Mouse (Mus musculus): ENCODE measurements around the gene Rabl6. TPM values are rescaled to one million over a fixed set of nuclear protein-coding genes. Genes with fewer than 3 reads are reported as not detected.
A peak's percentile ranks its signal among the peaks of the same experiment; 100 is the strongest.
"Not testable (repeated sequence)": the region's sequence is repeated elsewhere in the genome, so short reads cannot be mapped to it uniquely, and the experiment has no call there.

Gene Rabl6
- total RNA-seq, 2 experiments from 2014 or later, result 128 to 145 TPM

DNA sequence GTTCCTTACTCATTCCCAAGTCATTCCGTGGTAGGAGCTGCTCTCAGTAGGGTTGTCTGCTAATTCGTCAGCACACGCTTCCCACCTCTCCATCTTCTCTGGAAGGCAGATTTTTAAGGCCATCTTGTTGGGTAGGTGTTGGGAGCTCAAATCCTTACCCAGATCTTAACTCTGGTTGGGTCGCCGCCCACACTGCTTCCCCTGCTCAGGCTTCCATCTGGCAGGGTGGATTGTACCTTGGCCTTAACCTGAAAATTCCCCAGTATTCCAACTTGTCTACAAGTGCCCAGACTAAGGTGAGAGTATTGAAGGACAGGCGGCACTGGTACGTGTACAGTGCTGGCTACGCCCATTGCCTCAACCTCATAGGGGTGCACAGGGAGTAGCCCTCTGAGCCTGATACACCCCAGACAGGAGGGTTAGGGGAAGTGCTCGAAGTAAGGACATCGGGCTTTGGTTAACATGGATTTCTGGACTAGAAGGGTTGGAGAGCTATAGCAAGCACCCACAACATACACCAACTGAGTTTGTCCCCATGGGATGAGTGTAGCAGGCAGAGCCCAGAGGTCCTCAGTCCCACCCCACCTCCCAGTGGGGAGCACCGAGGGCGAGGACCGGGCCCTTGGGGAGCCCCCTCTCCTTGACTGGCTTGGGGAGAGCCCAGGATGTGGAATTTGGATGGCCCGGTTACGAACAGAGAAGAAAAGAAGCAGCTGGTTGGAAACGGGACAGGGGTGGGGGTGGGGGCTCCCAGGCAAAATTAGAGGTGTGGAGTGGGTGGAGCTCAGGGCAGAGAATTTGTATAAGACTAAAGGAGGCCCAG is 32.1 kb downstream of the Rabl6 start:
- no peak for DNase-seq (ENCODE audit: extremely low spot score in 1 of 2, low spot score in 1 of 2)

DNA sequence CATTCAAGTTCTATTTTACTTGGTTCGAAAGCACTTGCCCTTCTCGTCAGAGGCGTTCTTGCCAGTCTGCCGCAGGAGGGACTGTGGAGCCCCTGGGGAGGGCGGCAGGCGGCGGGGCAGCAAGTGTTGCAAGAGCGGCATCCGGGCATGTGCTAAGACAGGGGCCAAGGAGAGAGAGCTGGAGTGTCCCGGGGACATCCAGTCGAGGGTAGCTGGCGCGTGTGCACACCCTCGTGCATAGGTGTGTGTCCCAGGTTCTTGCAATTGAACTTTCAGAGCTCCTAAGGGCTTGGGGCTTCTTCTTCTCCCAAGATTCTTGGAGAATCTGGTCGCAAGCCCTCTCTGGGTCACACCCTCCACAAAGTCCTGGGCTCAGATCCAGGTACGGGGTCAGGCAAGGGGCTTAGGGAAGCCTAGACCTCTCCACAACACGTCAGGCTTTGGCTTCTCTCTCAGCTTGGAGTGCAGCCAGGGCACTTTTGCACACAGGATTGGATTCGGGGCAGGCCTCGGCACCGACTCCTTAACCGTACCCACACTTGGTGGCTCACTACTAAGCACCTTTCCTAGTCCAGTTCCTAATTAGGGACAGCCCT is 32.8 kb downstream of the Rabl6 start:
- no peak for DNase-seq (ENCODE audit: extremely low spot score in 1 of 2, low spot score in 1 of 2)

DNA sequence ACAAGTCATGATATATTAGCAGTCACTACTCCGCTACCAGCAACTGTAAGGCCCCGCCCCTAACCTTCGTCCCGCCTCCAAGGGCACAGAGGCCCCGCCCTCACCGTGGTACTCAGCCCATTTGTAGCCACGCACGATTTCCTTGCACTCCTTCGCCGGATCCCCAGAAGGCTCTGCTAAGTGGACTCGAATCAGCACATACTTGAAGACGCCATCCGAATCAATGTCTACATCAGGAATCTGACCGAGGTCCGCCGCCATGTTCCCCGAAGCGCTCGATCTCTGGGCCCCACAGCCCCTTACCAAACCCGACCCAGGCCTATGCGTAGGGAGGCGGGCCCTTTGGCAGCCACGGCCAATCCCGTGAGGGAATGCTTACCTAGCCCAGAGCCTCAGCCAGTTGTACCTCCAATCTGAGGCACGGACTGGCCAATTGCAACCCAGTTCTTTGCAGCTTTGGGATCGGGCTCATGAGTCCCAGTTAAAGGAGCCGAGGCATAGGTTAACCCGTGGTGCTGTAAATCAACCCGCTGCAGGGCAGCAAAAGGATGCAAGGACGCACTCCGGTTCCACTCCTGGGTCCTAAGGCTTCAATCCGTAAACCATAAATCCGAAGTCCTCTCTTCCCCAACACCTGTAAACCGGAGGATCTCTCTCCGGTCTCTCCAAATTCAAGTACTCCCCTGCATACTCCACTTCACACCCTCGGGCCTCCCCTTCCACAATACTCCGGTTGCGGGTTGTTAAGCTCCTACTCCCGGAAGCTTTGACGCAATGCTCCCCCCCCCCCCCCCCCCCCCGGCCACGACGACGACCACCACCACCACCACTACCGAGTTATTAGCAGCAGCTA is 33.5 kb downstream of the Rabl6 start, which contains the start of the genes Mamdc4 and Phpt1:
Mamdc4 (minus strand) TSS at position 267 of the 853 bp plus-strand sequence.
Phpt1 (minus strand) TSS at position 646 of the 853 bp plus-strand sequence.
- DNase-seq (ENCODE audit: extremely low spot score in 1 of 2, low spot score in 1 of 2), result peak; percentile 87 to 96

DNA sequence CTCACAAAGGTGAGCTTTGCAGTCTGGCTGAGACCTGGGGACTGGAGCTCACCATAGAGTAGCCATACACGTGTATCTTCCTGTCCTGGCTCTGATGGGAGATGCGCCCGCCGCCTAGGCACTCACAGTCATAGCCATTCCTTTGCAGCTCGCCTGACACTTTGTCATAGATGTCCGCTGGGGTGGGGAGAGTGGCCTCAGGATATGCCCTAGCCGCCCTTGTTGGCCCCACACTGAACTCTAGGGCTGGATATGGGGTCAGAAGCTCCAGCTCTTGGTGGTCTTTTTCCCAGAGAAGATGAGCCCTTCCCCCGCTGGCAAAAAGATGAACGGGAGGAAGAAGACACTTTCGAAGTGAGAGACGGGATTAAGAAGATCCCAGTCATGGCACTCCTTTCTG is 34.2 kb downstream of the Rabl6 start:
- DNase-seq (ENCODE audit: extremely low spot score in 1 of 2, low spot score in 1 of 2), result no peak

DNA sequence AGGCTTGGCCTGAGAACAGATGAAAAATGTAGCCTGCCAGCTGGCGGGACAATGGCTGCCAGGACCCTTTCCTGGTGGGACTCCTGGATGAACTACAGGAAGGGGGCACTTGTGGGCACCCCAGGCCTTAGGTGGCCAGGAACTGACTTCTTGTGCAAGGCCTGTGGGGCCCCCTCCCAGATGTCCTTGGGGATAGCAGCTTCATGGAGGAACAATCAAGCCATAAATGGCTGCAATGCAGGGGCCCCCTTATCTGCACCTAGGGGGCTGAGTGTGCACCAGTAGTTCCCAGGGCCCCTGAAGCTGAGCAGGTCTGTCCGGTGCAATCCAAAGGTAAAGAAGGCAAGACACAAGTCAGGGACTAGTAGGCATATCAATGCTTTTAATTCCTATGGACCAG is 35.3 kb downstream of the Rabl6 start:
- DNase-seq (ENCODE audit: extremely low spot score in 1 of 2, low spot score in 1 of 2), result no peak

DNA sequence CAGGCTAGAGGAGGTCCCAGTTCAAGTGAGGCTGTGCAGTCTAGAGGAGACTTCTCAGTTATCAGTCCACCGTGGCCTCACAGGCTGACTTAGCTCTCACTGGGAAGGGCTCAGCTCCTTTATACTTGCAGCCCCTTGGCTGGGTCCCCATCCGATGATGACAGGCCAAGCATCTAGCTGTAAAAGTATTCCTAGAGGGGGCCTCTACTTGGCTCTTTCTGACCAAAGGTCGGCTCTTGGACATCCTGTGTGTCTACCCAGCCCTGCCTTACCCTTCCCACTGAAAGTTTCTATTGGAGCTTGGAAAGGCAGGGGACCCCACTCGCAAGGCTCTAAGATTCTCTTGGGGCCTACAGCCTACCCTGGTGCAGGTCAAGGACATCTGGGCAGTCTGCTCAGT is 37.1 kb downstream of the Rabl6 start:
- no peak for DNase-seq (ENCODE audit: extremely low spot score in 1 of 2, low spot score in 1 of 2)

DNA sequence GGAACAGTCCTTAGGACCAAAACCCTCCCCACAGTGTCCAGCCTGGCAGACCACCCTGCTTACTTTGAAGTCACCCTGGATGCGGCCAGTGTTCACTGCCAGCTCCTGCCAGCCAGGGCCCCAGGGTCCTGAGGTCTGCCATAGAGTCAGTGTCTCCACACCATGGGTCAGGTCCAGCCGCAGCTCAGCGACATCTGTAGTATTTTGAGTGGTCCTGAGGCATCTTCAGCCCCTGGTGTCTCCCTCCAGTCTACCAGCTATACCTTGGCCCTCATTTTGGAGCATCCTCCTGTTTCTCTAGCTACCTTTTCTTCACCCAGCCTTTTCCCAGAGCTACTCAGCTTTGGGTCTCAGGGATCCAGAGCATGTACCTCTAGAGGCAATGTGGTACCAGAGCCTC is 39.0 kb downstream of the Rabl6 start:
- DNase-seq (ENCODE audit: extremely low spot score in 1 of 2, low spot score in 1 of 2), result no peak

DNA sequence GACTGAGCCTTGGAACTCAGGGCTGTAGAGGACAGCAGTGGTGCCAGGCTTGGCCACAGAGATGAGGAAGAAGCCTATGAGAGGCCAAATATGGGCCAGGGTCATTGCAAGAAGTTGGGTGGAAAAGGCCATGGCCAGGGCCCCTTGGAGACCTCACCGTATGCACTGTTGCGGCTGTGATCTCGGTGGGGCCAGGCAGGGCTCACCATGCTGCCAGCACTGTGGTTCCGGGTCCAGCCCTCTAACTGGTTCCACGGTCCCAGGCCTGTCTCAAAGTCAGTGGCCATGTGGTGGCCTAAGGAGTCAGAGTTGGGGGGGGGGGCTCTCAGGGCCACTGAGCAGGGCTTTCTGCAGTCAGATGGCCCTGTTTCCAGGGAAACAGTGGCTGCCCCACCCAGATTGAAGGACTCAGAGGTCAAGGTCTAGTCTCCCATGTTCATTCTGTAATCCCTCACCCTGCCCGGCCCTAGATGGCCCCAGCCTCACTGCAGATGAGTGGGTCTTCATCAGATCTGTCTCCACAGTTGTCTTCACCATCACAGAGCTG is 39.8 kb downstream of the Rabl6 start:
- no peak for DNase-seq (ENCODE audit: extremely low spot score in 1 of 2, low spot score in 1 of 2)

DNA sequence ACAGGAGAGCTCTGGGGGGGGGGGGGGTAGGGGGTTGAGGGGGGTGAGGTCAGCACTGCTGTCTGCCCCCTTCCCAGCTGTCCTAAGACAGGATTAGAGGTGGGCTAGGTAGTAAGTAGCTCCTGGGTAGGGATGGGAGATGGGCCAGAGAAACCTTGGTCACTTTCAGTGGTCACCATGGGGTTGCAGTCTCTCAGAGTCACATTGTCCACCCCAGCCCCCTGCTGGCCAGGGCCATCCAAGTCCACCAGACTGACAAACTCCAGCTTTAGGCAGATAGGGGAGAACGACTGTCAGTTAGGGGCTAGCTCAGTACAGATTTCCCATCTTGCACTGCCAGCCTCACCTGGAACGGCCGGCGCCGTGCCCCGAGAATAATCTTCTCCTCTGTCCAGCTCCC is 41.8 kb downstream of the Rabl6 start:
- DNase-seq (ENCODE audit: extremely low spot score in 1 of 2, low spot score in 1 of 2), result no peak

DNA sequence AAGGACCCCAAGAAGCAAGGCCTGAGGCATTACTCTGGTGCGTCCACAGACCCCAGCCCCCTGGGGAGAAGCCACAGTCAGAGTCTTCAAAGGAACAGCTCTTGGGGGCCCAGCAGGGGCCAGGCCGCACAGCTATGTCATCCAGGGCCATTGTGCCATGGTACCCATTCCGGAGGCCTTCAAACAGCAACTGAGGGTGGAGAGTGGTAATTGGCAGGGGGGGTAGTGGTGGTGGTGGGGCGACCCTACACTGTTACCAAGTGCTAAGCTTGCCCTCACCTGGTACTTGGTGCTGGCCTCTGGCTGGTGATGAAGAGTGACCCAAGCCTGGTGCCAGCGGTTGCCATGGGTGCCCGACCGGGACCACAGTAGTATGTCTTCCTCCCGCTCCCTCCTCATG is 42.6 kb downstream of the Rabl6 start:
- DNase-seq (ENCODE audit: extremely low spot score in 1 of 2, low spot score in 1 of 2), result no peak

DNA sequence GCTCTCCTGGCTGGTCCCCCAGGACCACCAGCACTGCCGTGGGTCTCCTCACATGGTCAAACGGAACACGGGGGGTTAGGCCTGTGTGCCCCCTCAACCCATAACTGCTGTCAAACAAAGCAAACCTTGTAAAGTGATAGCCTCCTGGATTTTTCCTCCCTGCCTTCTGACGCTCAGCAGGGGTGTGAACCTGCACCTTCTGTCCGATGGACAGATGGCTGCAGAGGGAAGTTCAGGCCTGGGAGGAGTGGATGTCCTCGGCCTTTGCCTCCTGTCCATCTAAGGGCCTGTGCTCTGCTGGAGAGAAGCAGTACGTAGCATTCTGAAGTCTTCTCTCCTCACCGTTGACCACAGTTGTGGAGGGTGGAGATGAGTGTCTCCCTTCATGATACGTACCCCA is 46.4 kb downstream of the Rabl6 start:
- no peak for DNase-seq (ENCODE audit: extremely low spot score in 1 of 2, low spot score in 1 of 2)

DNA sequence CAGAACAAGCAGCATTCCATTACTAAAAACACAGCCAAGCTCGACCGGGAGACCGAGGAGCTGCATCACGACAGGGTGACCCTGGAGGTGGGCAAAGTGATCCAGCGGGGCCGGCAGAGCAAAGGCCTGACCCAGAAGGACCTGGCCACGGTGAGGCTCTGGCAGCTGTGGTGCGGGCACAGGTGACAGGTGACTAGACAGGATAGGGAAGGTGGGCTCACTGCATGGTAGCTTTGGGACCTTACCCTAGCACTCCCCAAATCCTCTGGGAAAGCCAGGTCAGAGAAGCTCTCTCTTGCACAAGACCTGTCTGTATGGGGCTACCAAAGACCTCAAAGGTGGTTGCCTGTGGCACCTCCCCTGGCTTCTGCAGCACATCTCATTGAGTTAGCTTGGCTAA is 47.8 kb downstream of the Rabl6 start:
- DNase-seq (ENCODE audit: extremely low spot score in 1 of 2, low spot score in 1 of 2), result no peak

DNA sequence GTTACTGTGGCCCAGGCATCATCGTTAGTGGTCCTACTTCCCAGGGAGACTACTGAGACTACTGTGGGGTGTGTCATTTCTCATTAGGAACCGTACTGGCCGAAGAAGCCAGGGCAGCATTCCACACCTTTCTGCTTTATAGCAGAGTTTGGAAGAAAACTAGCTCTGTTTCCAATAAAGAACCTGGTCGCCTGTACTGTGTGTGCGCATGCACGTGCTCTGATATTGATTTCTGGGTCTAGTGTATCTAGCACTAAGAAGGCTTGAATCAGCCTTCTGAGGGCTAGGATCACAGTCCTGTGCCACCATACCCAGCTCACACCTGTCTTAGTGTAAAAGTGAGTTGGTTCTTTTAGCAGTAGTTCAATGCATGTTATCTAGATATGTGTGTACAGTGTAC is 49.5 kb downstream of the Rabl6 start:
- no peak for DNase-seq (ENCODE audit: extremely low spot score in 1 of 2, low spot score in 1 of 2)

DNA sequence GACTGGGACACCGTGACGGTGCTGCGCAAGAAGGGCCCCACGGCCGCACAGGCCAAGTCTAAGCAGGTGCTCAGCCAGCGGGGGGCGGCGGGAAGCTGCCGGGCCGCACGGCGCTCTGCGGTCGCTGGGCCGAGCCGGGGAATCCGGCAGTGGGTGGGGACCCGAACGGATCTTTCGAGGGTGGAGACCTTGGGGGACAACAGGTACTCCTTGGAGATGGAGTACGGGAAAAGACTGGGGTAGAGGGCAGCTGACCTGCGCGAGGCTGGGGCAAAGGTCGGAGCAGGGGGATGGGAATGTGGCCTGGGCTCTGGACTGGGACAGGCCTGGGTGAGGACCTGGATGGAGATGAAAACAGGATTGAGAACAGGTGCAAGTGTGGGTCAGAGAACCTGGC is 50.4 kb downstream of the Rabl6 start:
- no peak for DNase-seq (ENCODE audit: extremely low spot score in 1 of 2, low spot score in 1 of 2)

DNA sequence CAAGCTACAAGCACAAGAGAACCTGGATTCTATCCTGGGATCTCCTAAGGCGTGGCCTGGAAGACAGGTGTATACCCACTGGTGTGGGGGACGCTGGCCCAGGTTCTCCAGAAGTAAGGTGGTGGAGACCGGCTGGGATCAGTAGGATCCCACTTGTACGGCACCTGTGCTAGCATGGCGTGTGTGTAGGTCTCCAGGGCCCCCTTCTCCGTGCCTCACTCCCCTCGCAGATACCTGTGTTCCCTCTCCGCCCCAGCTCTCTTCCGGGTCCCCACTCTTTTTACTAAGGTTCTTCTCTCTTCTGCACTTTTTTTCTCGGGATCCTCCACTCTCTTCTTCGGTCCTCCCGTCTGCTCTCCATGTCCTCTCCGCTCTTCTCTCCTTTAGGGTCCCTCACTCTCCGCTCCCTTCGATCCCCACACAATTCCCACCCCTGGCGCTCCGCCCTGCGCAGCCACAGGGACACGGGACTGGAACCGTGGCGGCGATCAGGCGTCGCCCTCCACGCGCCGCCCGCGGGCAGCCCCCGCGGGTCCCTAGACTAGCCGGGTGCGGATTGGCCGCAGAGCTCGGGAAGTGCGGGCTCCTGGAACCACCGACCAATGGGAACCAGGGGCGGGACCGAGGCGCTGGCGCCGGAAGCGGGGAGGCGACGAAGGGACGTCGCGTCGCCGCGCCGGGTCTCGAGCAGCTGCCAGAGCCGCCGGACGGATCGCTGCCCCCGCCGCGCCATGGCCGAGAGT is 50.9 kb downstream of the Rabl6 start, which contains the start of gene Edf1:
Edf1 (plus strand) TSS at position 627 of the 743 bp plus-strand sequence.
- DNase-seq (ENCODE audit: extremely low spot score in 1 of 2, low spot score in 1 of 2), result peak; percentile 83 to 90

DNA sequence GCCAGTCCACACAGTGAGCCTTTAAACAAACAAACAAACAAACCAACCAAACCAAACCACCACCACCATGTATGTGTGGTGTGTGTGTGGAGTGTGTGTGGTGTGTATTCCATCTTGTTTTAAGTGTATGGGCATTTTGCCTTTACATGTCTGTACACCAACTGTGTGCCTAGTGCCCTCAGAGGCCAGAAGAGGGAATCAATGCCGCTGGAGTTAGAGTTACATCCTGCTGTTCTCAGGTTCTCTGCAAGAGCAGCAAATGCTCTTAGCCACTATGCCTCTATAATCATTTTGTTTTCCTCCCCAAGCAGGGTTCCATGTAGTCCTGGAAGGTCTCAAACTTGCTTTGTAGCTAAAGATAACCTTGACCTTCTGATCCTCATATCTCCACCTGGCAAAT is 52.0 kb downstream of the Rabl6 start:
- DNase-seq (ENCODE audit: extremely low spot score in 1 of 2, low spot score in 1 of 2), result no peak

DNA sequence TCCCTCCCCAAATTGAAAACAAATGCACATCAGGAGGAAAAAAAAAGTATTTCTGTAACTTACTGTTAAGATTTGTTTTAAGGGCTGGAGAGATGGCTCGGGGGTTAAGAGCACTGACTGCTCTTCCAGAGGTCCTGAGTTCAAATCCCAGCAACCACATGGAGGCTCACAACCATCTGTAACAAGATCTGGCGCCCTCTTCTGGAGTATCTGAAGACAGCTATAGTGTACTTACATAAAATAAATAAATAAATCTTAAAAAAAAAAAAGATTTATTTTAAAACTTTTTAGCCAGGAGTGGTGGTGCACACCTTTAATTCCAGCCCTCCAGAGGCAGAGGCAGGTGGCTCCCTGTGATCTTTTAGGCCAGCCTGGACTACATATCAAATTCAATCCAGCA is 52.8 kb downstream of the Rabl6 start:
- DNase-seq (ENCODE audit: extremely low spot score in 1 of 2, low spot score in 1 of 2), result not testable (repeated sequence)

DNA sequence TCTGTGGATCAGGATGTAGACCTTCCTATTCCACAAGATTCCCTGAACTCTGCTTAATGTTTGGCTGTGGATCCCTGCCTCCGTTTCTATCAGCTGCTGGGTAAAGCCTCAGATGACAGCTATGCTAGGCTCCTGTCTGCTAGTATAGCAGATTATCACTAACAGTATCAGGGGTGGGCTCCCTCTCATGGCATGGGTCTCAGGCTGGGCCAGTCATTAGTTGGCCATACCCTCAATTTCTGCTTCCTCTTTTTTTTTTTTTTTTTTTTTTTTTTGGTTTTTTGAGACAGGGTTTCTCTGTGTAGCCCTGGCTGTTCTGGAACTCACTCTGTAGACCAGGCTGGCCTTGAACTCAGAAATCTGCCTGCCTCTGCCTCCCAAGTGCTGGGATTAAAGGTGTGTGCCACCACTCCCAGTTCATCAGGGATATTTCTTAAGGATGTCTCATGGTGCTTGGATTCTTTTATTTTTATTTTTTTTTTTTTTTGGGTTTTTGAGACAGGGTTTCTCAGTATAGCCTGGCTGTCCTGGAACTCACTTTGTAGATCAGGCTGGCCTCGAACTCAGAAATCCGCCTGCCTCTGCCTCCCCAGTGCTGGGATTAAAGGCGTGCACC is 55.0 kb downstream of the Rabl6 start:
- DNase-seq (ENCODE audit: extremely low spot score in 1 of 2, low spot score in 1 of 2), result not testable (repeated sequence)

DNA sequence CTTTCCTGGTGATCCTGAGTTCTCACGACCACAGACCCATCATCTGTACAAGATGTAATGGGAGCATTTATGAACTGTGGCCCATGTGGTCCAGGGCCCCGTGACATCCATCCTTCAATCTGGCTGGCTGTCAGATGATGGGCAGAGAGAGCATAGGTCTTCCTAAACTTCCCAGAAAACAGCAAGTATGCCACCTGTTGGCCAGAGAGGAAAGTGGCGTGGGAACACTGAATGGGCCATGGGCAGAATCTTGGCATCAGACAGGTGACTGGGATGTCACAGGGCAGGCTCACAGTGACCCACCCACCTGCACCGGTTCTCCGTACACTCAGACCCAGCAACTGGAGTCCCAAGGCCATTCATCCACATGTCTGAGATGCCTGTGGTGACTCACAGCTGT is 57.1 kb downstream of the Rabl6 start:
- DNase-seq (ENCODE audit: extremely low spot score in 1 of 2, low spot score in 1 of 2), result no peak
